Mouse (Mus musculus) kidney, postnatal 10 days (tissue): ENCODE measurements around the gene Palld.

ENCODE experiments used
- DNase-seq: peaks from one replicate; pipeline ENCODE4 v3.0.0; 2021; ENCODE audit warnings: mixed read lengths

Palld gene

GRCm38 (mm10) chr8:61487597-61488156 is 414.8 kb downstream of the Palld start, which contains the start of gene Cbr4:
Cbr4 (plus strand) TSS chr8:61487734.
- DNase-seq = peak; percentile 92

DNA sequence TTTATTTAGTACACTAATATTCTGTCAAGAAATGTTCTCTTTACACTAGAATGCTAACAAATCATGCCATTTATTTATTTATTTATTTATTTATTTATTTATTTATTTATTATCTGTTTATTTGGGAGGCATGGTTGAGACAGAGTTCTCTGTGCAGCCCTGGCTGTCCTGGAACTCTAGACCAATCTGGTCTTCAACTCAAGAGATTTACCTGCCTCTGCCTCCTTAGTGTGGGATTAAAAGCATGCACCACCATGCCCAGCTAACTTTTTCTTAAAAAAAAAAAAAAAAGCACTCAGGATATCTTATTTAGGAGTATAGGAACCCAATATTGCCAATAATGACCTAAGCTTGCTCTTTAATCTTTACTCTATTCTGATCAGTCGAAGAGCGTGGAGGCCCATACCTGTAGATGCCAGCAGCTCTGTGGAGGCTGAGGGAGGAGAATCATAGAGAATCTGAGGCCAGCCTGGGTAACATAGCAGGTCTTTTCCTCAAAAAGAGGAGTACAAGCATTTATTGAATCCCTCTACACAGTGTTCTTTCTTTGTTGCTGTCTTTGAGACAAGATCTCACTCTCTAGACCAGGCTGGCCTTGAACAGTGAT is 415.5 kb downstream of the Palld start:
- no peak for DNase-seq

GRCm38 (mm10) chr8:61480260-61480967 is 422.1 kb downstream of the Palld start:
- DNase-seq = no peak

DNA sequence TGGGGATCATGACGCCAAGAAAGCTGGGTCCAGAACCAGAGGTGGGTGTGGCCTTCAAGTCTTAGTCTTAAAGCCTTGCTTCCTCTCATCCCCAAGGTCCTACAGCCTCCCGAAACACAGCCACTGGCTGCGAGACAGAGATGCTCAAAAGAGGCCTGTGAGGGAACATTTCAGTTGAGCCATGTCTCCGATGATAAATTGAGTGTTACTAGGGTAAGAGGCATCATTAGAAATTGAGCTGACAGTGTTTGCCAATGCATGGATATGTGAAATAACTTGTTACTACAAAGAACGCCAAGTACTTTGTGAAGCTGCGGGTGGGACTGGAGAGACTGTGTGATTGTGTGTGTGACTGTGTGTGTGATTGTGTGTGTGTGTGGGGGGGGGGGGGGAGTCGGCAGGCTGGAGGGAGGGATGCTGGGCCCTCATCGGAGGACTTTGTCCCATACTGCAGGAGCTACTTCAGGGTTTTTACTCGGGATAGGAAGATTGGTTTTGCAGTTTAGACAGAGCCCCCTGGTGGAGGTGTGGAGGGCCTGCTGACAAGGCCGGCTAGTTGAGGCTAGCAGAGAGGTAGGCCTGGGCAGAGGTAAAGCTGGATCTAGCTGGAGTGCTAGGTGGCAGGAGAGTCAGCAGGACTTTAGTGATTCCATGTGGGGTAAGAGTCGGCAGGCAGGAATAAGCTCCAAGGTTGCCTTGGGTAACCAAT is 422.8 kb downstream of the Palld start:
- DNase-seq = peak; percentile 73

GRCm38 (mm10) chr8:61478793-61479192 is 423.7 kb downstream of the Palld start:
- no peak for DNase-seq

DNA sequence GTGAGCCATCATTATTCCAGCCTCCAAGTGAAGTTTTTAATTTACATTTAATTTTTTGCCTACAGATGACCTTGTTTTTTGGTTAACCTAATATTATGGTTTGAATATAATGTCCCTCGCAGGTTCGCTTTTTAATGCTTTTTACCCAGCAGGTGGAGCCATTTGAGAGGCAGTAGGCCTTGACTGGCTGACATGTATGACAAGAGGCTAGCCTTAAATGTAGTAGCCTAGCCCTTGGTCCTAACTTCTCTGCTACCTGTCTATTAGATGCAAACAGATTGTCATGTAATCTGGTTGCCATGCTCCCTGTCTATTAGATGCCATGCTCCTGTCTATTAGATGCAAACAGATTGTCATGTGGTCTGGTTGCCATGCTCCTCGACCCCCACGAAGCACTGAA is 424.3 kb downstream of the Palld start:
- no peak for DNase-seq

- no peak for DNase-seq
Measured at GRCm38 (mm10) chr8:61476160-61476559, 426.3 kb downstream of the Palld start.

DNA sequence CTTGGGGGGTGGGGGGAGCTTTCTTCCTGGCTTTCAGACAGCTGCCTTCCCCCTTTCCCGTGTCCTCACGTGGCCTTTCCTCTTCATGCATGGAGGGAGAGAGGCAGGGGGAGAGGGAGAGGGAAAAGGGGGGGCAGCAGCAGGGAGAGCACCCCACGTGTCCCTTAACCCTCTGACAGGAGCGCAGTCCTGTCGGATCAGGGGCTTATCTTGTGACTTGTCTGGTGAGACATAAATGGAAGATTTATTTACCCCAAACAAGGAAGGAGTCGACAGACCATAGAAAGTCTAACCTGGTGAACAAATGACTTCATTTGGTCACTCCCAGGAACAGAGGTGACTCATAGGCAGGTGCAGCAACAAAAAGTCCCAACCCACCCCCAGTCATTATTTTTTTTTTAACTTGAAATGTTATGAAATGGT is 427.2 kb downstream of the Palld start:
- peak; percentile 42 for DNase-seq

DNA sequence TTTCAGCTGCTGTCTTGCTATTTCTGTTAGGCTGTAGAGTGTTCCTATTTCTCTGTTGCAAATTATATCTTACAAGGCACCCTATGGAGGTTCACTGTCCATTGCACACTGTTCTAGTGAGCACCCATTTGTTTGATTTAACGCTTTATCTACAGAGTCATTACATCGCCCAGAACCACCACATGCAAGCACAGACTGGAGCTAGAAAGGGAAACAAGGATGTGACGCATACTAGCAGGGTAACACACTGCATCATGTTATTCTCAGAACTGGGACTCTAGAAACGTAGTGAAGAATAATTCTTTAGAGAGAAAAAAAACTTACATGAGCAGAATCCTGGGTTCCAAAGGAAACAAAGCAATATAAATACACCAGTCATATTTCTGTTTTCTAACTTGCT is 432.3 kb downstream of the Palld start:
- DNase-seq = no peak

DNA sequence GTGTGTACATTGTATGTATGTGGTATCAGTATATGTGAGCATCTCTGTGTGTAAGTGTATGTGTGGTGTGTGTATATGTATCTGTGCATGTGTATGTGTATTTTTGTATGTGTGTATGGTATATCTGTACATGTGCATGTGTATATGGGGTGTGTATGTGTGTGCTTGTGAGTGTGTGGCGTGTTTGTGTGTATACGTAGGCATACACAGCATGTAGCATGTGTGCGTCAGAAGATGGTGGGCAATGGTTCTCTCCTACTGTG is 435.0 kb downstream of the Palld start:
- DNase-seq = no peak

DNA sequence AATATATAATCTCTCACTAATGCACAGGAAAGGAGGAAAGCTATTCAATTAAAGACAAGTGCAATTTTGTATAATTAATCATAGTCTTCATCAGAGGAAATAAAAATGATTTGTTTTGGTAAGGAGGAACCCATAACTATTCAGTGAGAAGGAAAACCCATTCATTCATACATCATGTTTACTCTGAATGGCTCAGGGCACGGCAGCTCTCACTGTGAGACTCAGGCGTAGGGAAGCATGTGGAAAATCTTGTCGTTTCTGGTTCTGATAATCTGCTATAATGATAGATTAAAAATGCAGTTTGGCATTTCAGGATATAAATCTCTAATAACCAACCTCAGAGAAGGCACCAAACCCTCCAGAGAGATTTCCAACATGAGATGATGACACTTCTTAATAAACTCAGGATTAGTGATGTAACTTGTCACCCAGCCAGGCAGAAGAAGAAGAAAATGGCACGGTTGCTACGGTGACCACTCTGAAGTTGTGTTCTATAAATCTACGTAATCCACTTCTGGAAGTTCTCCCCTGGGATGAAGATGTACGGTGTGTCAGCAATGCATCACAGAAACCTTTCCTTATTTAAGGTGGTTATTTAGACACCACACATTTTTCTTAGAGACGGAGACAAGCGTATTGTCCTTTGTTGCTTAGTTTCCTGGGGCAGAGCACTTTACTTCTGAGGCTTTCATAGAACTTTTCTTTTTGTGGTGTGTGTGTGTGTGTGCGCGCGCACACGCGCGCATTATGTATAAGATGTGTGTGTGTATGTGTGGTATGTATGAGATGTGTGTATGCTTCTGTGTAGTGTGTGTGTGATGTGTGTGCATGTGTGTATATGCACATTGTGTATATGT is 435.6 kb downstream of the Palld start:
- DNase-seq = no peak

GRCm38 (mm10) chr8:61464393-61464792 is 438.1 kb downstream of the Palld start:
- no peak for DNase-seq

DNA sequence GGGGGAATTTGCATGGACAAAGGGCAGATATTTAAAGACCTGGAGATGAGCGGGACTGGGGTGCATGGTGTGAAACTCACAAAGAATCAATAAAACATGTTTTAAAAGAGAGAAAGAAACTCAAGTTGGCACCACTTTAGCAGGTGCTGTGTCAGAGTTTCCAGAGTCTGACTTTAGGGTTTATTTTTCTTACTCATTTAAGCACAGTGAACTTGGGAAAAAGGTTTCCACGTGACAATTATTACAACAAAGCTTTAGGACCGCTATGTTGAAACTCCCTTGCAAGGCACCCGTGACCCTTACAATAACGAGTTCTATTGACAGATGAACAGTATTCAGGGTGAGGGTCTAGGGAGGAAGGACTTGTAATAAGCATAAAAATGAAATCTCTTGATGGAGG is 440.3 kb downstream of the Palld start:
- DNase-seq = no peak
